Mouse (Mus musculus): ENCODE measurements around the gene Hba-a1. TPM values are rescaled to one million over a fixed set of nuclear protein-coding genes. Genes with fewer than 3 reads are reported as not detected.
"Not testable (repeated sequence)": the region's sequence is repeated elsewhere in the genome, so short reads cannot be mapped to it uniquely, and the experiment has no call there.

Gene Hba-a1
- polyA plus RNA-seq, 1 experiment from 2014 or later, result 405 TPM

DNA sequence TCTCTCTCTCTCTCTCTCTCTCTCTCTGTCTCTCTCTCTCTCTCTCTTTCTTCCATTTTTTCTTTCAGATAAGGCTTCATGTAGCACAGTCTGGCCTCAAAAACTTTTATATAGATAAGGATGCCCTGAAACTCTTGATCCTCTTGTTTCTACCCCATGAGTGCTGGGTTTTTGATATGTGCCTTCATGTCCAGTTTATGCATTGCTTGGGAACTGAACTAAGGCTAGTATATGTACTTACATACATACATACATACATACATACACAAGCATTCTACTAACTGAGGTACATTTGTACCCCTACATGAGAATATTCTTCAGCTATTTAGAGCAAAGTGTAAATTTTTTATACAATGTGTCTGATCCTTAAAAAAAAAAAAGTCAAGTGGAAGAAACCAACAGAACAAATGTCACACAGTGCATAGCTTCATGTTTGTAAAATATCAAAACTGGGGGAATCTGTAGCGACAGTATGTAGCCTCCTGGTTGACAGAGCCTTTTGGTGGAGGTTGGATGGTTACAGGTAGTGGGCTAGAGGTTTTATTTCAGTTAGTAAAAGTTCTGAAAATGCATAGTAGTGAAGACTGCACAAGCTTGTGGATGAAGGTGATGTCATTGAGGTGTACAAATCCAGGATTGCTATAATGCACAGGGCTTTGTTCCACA lies 14.7 kb downstream of the Hba-a1 start:
- Histone ChIP-seq H3K27ac (ENCODE audit: low read depth, low read length) (no peak overlapping the region), H3K9me3 (ENCODE audit: control insufficient read depth) (no peaks in the 10 kb centered on the region), H3K4me2 (replicated peaks; ENCODE audit: low read depth) (no peak overlapping the region), H3K4me3 (ENCODE audit: low read depth, low read length) (no peak overlapping the region), H3K4me1 (replicated peaks; ENCODE audit: control insufficient read depth, insufficient read depth, low read length) (no peaks in the 10 kb centered on the region), H3K27me3 (replicated peaks; ENCODE audit: control insufficient read depth, insufficient read depth, low read length) (0 out of 2 replicates have a peak, but pooled peaks cover 5% of the 10 kb centered on the region), H3K9ac (ENCODE audit: low read depth, low read length) (no peak overlapping the region), H3K36me3 (ENCODE audit: control insufficient read depth, insufficient read depth) (no peaks in the 10 kb centered on the region)
- WGBS, result 85% methylated on average over 1 of the region's 1 CpGs
- ATAC-seq, result no peak
- TF ChIP-seq CTCF (IDR thresholded peaks at IDR 0.05; ENCODE audit: low read depth), result no peak

DNA sequence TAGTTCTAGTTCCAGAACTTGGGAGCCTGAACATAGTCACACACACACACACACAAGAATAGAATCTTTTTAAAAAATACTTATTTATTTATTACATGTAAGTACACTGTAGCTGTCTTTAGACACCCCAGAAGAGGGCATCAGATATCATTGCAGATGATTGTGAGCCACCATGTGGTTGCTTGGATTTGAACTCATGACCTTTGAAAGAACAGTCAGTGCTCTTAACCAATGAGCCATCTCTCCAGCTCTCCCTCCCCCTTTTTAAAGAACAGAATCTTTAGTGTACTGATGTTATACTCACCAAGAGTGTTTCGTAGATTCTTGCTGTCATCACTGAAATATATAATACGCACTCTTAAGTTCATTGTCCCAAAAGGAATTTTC lies 15.2 kb downstream of the Hba-a1 start:
- no peaks in the 10 kb centered on the region for H3K36me3 ChIP-seq (ENCODE audit: control insufficient read depth, insufficient read depth)
- no peak for ATAC-seq
- H3K4me2 ChIP-seq (replicated peaks; ENCODE audit: low read depth), result no peak overlapping the region
- no peak overlapping the region for H3K27ac ChIP-seq (ENCODE audit: low read depth, low read length)
- H3K9ac ChIP-seq (ENCODE audit: low read depth, low read length), result no peak overlapping the region
- H3K9me3 ChIP-seq (ENCODE audit: control insufficient read depth), result no peaks in the 10 kb centered on the region
- no peaks in the 10 kb centered on the region for H3K4me1 ChIP-seq (replicated peaks; ENCODE audit: control insufficient read depth, insufficient read depth, low read length)
- no peak overlapping the region for H3K4me3 ChIP-seq (ENCODE audit: low read depth, low read length)
- 0 out of 2 replicates have a peak, but pooled peaks cover 5% of the 10 kb centered on the region for H3K27me3 ChIP-seq (replicated peaks; ENCODE audit: control insufficient read depth, insufficient read depth, low read length)
- TF ChIP-seq CTCF (IDR thresholded peaks at IDR 0.05; ENCODE audit: low read depth), result no peak
- WGBS, result 95% methylated on average over 2 of the region's 2 CpGs

DNA sequence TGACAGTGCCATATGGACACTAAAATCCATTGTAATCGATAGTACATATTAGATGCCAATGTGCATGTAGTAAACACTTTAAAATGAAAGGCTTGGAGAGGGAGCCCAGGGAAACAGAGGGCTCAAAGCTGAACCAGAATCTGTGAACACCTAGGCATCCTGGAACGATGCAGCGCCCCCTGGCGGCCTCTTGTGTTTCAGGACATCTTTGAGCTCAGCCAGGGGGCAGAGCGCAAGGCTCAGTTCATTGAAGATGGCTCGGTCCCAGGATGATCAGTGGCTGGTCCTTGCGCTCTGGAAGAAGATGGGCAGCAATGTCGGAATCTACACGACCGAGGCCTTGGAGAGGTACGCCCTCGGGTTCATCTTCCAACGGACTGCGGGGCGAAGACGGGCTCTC lies 16.6 kb downstream of the Hba-a1 start, which contains the start of gene Hbq1a:
Gene Hbq1a (plus strand): TSS at position 205 of the 400 bp plus-strand sequence.
- WGBS, result 5% methylated on average over 16 of the region's 16 CpGs
- H3K36me3 ChIP-seq (ENCODE audit: control insufficient read depth, insufficient read depth); ATAC-seq; H3K27ac ChIP-seq (ENCODE audit: low read depth, low read length); H3K4me3 ChIP-seq (ENCODE audit: low read depth, low read length); H3K4me1 ChIP-seq (replicated peaks; ENCODE audit: control insufficient read depth, insufficient read depth, low read length); H3K27me3 ChIP-seq (replicated peaks; ENCODE audit: control insufficient read depth, insufficient read depth, low read length); H3K9ac ChIP-seq (ENCODE audit: low read depth, low read length); H3K9me3 ChIP-seq (ENCODE audit: control insufficient read depth): not testable (repeated sequence)
- peak; percentile 85 for TF ChIP-seq CTCF (IDR thresholded peaks at IDR 0.05; ENCODE audit: low read depth)
- peak within 1 kb of the TSS; percentile 38 for H3K4me2 ChIP-seq (replicated peaks; ENCODE audit: low read depth)

DNA sequence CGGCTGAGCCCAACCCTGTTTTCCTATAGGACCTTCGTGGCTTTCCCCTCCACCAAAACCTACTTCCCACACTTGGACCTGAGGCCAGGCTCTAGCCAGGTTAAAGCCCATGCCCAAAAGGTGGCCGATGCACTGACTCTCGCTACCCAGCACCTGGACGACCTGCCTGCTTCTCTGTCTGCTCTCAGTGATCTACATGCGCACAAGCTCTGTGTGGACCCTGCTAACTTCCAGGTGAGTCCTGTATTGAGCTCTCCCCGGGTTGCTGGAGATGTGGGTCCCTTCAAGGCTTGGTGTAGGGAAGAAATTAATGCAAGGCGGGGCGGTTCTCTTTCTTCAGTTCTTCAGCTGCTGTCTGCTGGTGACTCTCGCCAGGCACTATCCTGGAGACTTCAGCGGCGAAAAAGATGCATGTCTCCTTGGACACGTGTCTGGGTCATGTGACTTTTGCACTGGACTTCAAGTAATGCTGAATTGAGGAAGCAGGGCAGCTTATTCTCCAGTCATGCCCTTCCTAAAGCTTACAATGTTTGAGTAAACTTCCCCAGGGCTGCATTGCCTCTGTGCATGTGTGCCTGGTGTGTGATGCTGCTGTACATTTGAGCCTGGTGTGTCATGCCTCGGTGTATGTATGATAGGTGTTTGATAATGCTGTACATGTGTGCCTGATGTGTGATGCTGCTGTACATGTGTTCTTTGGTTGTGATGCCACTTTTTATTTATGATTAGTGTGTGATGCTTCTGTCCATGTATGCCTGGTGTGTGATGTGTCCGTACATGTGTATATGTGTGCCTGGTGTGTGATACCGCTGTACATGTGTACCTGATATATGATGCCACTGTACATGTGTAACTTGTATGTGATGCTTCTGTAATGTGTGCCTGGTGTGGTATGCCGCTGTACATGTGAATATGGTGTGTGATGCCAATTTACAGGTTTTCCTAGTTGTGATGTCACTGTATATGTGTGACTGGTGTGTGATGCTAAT lies 17.3 kb downstream of the Hba-a1 start:
- Histone ChIP-seq H3K4me3 (ENCODE audit: low read depth, low read length) (no peak overlapping the region), H3K9ac (ENCODE audit: low read depth, low read length) (no peak overlapping the region), H3K27me3 (replicated peaks; ENCODE audit: control insufficient read depth, insufficient read depth, low read length) (0 out of 2 replicates have a peak, but pooled peaks cover 5% of the 10 kb centered on the region), H3K36me3 (ENCODE audit: control insufficient read depth, insufficient read depth) (no peaks in the 10 kb centered on the region), H3K4me1 (replicated peaks; ENCODE audit: control insufficient read depth, insufficient read depth, low read length) (no peaks in the 10 kb centered on the region), H3K27ac (ENCODE audit: low read depth, low read length) (no peak overlapping the region), H3K4me2 (replicated peaks; ENCODE audit: low read depth) (peak overlapping the region; percentile 38), H3K9me3 (ENCODE audit: control insufficient read depth) (no peaks in the 10 kb centered on the region)
- no peak for ATAC-seq
- WGBS, result 49% methylated on average over 14 of the region's 17 CpGs
- no peak for TF ChIP-seq CTCF (IDR thresholded peaks at IDR 0.05; ENCODE audit: low read depth)

- Histone ChIP-seq H3K4me1 (replicated peaks; ENCODE audit: control insufficient read depth, insufficient read depth, low read length) (no peaks in the 10 kb centered on the region), H3K4me2 (replicated peaks; ENCODE audit: low read depth) (no peak overlapping the region), H3K9me3 (ENCODE audit: control insufficient read depth) (no peaks in the 10 kb centered on the region), H3K36me3 (ENCODE audit: control insufficient read depth, insufficient read depth) (no peaks in the 10 kb centered on the region), H3K27me3 (replicated peaks; ENCODE audit: control insufficient read depth, insufficient read depth, low read length) (0 out of 2 replicates have a peak, but pooled peaks cover 5% of the 10 kb centered on the region), H3K27ac (ENCODE audit: low read depth, low read length) (no peak overlapping the region), H3K4me3 (ENCODE audit: low read depth, low read length) (no peak overlapping the region), H3K9ac (ENCODE audit: low read depth, low read length) (no peak overlapping the region)
- 73% methylated on average over 1 of the region's 1 CpGs for WGBS
- ATAC-seq, result no peak
- no peak for TF ChIP-seq CTCF (IDR thresholded peaks at IDR 0.05; ENCODE audit: low read depth)
Measured at GRCm38 (mm10) chr11:32301506-32301905, 18.2 kb downstream of the Hba-a1 start.

GRCm38 (mm10) chr11:32302824-32303419 lies 19.6 kb downstream of the Hba-a1 start:
- 0 out of 2 replicates have a peak, but pooled peaks cover 5% of the 10 kb centered on the region for H3K27me3 ChIP-seq (replicated peaks; ENCODE audit: control insufficient read depth, insufficient read depth, low read length)
- H3K9me3 ChIP-seq (ENCODE audit: control insufficient read depth), result no peaks in the 10 kb centered on the region
- ATAC-seq, result no peak
- H3K4me1 ChIP-seq (replicated peaks; ENCODE audit: control insufficient read depth, insufficient read depth, low read length), result no peaks in the 10 kb centered on the region
- H3K36me3 ChIP-seq (ENCODE audit: control insufficient read depth, insufficient read depth), result no peaks in the 10 kb centered on the region
- WGBS, result 38% methylated on average over 2 of the region's 2 CpGs
- TF ChIP-seq CTCF (IDR thresholded peaks at IDR 0.05; ENCODE audit: low read depth), result no peak
- no peak overlapping the region for H3K4me3 ChIP-seq (ENCODE audit: low read depth, low read length)
- no peak overlapping the region for H3K4me2 ChIP-seq (replicated peaks; ENCODE audit: low read depth)
- no peak overlapping the region for H3K27ac ChIP-seq (ENCODE audit: low read depth, low read length)
- no peak overlapping the region for H3K9ac ChIP-seq (ENCODE audit: low read depth, low read length)

Measured in intestine, postnatal 0 days (tissue).